Mouse (Mus musculus) forebrain, embryonic 12.5 days (tissue): ENCODE measurements at regions not wholly inside any gene's neighbourhood (a gene's known extent, or its start where the extent isn't known, plus 50 kb on each side); places are given as distances from the start of the nearest gene placed in this dataset.
"Not testable (repeated sequence)": the region's sequence is repeated elsewhere in the genome, so short reads cannot be mapped to it uniquely, and the experiment has no call there.

Experiments
- ATAC-seq: fragments of 200-750 bp; cut with Nextera tagmentation; 2 replicates; pipeline ENCODE4 v1.8.0; 2017; ENCODE audit warnings: moderate TSS enrichment; ENCODE audit not compliant: low FRiP score
- H3K27ac ChIP-seq: fragments of 300-500 bp; sonication (generic); 2 replicates; pipeline ENCODE4 v1.5.1; 2016; ENCODE audit warnings: mild to moderate bottlenecking
- H3K27me3 ChIP-seq: fragments of 300-500 bp; sonication (generic); 2 replicates; pipeline ENCODE4 v1.6.1; 2016; ENCODE audit warnings: mild to moderate bottlenecking
- H3K36me3 ChIP-seq: fragments of 300-500 bp; sonication (generic); replicated peaks from 2 replicates; pipeline ENCODE4 v1.6.1; 2016; ENCODE audit warnings: mild to moderate bottlenecking
- H3K4me1 ChIP-seq: fragments of 300-500 bp; sonication (generic); 2 replicates; pipeline ENCODE4 v1.6.1; 2016
- H3K4me2 ChIP-seq: fragments of 300-500 bp; sonication (generic); 2 replicates; pipeline ENCODE4 v1.6.1; 2016; ENCODE audit warnings: mild to moderate bottlenecking, moderate library complexity
- H3K4me3 ChIP-seq: fragments of 300-500 bp; sonication (generic); replicated peaks from 2 replicates; pipeline ENCODE4 v1.5.1; 2016; ENCODE audit warnings: mild to moderate bottlenecking
- H3K9ac ChIP-seq: fragments of 300-500 bp; sonication (generic); 2 replicates; pipeline ENCODE4 v1.6.1; 2016; ENCODE audit warnings: mild to moderate bottlenecking
- H3K9me3 ChIP-seq: fragments of 300-500 bp; sonication (generic); 2 replicates; pipeline ENCODE4 v1.6.1; 2016
- WGBS: fragments of 180-500 bp; shearing (Covaris S2); methylation state at CpG from one replicate; pipeline ENCODE4 v1.1.7; 2016; 5-methylcytosine and 5-hydroxymethylcytosine counted together

DNA sequence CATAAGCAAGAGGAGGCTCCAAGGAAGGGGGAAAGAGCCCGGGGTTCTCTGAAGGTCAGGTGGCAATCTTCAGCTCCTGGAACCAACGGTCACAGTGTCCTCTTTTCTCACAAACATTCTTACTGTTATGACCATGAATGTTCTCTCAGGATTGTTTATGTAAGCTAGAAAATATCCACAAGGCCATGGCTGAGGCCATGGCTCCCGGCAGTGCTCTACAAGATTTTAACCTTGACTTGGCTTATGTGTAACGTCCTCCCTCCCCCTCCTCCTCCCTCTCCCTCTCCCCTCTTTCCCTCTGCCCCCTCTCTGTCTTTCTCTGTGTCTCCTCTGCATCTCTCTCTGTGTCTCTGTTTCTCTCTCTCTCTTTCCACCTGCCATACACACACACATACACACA, 100.5 kb upstream of the Ccdc122 start:
- not testable (repeated sequence) for H3K27me3 ChIP-seq, H3K27ac ChIP-seq, H3K4me1 ChIP-seq, H3K9me3 ChIP-seq, H3K9ac ChIP-seq, H3K4me3 ChIP-seq, ATAC-seq, H3K36me3 ChIP-seq, H3K4me2 ChIP-seq
- WGBS: 79% methylated on average over 4 of the region's 4 CpGs

GRCm38 (mm10) chr14:76935453-76935852, 101.1 kb upstream of the Ccdc122 start:
- Histone ChIP-seq H3K27ac (no peak overlapping the region), H3K9me3 (no peaks in the 10 kb centered on the region), H3K27me3 (no peaks in the 10 kb centered on the region), H3K9ac (no peak overlapping the region), H3K4me3 (no peak overlapping the region), H3K4me1 (no peaks in the 10 kb centered on the region), H3K36me3 (no peaks in the 10 kb centered on the region), H3K4me2 (no peak overlapping the region)
- 85% methylated on average over 2 of the region's 2 CpGs for WGBS
- no peak for ATAC-seq

DNA sequence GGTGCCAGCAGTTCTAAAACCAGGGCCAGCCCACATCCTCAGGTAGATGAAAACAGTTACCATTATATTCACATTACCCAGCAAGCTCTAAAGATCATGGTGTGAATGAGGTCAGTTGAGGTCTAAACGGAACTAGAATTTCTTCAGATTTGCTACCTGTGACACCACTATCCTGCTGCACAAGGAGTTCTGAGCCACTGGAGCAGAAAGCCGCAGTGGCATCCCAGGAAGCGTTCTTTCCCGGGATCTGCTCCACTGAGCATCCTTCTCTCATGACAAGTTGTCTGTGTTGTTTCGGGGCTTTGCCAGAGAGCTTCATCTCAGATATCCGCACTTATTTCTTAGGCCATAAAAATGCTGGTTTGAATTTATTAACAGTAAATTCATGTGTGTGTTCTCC, 103.7 kb upstream of the Ccdc122 start:
- Histone ChIP-seq H3K4me1 (no peaks in the 10 kb centered on the region), H3K27me3 (no peaks in the 10 kb centered on the region), H3K9me3 (no peaks in the 10 kb centered on the region), H3K4me2 (no peak overlapping the region), H3K27ac (no peak overlapping the region), H3K4me3 (no peak overlapping the region), H3K9ac (no peak overlapping the region), H3K36me3 (no peaks in the 10 kb centered on the region)
- ATAC-seq: no peak
- WGBS: 87% methylated on average over 6 of the region's 6 CpGs

DNA sequence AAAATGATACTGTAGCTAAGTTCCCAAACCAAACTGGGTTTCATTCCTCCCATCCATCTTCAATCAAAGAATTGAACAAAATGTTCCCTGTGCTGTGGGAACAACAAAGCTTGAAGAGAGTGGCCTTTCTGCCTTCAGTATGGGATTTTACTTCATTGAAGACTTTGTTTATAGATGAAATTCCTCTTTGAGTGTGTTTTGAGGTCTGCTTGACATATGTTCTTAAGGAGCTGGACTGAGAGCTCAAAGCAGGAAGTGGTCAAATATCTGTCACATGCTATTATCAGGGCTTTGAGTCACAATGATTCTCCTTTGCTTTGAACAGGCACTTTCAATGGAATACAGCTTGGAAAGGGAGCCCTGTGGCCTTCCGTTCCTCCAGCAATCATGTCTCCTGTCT, 105.2 kb upstream of the Ccdc122 start:
- WGBS: 84% methylated on average over 1 of the region's 1 CpGs
- Histone ChIP-seq H3K9me3 (no peaks in the 10 kb centered on the region), H3K9ac (no peak overlapping the region), H3K4me1 (no peaks in the 10 kb centered on the region), H3K27ac (no peak overlapping the region), H3K36me3 (no peaks in the 10 kb centered on the region), H3K4me2 (no peak overlapping the region), H3K27me3 (no peaks in the 10 kb centered on the region), H3K4me3 (no peak overlapping the region)
- no peak for ATAC-seq

DNA sequence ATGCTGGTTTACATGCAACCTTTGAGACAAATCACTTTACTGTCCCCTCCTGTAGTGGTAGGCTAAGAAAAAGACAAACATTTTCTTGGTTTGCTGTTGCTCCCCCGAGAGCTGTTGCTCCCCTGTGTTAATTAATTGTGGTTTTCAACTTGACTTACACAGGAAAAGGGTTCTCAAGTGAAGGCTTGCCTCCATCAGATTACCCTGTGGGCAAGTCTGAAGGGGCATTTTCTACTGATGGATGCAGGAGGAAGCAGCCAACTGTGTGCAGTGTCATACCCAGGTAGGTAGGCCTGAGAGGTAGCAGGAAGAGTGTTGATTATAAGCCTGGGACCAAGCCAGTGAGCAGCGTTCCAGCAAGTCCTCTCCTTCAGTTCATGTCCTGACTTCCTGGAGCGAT, 107.0 kb upstream of the Ccdc122 start:
- no peaks in the 10 kb centered on the region for H3K36me3 ChIP-seq
- no peak overlapping the region for H3K4me3 ChIP-seq
- ATAC-seq: no peak
- H3K4me1 ChIP-seq: no peaks in the 10 kb centered on the region
- H3K27me3 ChIP-seq: no peaks in the 10 kb centered on the region
- no peak overlapping the region for H3K9ac ChIP-seq
- H3K4me2 ChIP-seq: no peak overlapping the region
- WGBS: 85% methylated on average over 3 of the region's 3 CpGs
- H3K27ac ChIP-seq: no peak overlapping the region
- no peaks in the 10 kb centered on the region for H3K9me3 ChIP-seq

DNA sequence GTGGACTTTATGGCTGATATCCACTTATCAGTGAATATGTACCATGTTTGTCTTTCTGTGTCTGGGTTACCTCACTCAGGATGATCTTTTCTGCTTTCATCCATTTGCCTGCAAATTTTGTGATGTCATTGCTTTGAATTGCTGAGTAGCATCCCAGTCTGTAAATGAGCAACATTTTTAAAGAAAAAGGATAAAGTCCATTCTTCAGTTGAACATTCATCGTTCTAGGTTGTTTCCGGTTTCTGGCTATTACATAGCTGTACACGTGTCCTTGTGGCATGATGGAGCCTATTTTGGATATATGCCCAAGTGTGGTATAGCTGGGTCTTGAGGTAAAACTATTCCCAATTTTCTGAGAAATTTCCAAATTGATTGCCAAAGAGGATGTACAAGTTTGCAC, 107.9 kb upstream of the Ccdc122 start:
- no peak overlapping the region for H3K4me3 ChIP-seq
- no peaks in the 10 kb centered on the region for H3K27me3 ChIP-seq
- no peak overlapping the region for H3K9ac ChIP-seq
- H3K36me3 ChIP-seq: no peaks in the 10 kb centered on the region
- ATAC-seq: no peak
- H3K4me2 ChIP-seq: no peak overlapping the region
- 91% methylated on average over 3 of the region's 3 CpGs for WGBS
- no peak overlapping the region for H3K27ac ChIP-seq
- H3K4me1 ChIP-seq: no peaks in the 10 kb centered on the region
- H3K9me3 ChIP-seq: no peaks in the 10 kb centered on the region

- Histone ChIP-seq H3K9me3 (no peaks in the 10 kb centered on the region), H3K9ac (no peak overlapping the region), H3K4me2 (no peak overlapping the region), H3K27ac (no peak overlapping the region), H3K4me3 (no peak overlapping the region), H3K27me3 (no peaks in the 10 kb centered on the region), H3K4me1 (no peaks in the 10 kb centered on the region), H3K36me3 (no peaks in the 10 kb centered on the region)
- ATAC-seq: no peak
- 82% methylated on average over 5 of the region's 5 CpGs for WGBS
Measured at GRCm38 (mm10) chr14:76927245-76927806, 109.2 kb upstream of the Ccdc122 start.

GRCm38 (mm10) chr14:76926416-76926815, 110.2 kb upstream of the Ccdc122 start:
- H3K27ac ChIP-seq: no peak overlapping the region
- no peak for ATAC-seq
- H3K4me2 ChIP-seq: no peak overlapping the region
- WGBS: 88% methylated on average over 7 of the region's 7 CpGs
- no peaks in the 10 kb centered on the region for H3K36me3 ChIP-seq
- no peaks in the 10 kb centered on the region for H3K9me3 ChIP-seq
- H3K4me3 ChIP-seq: no peak overlapping the region
- no peak overlapping the region for H3K9ac ChIP-seq
- no peaks in the 10 kb centered on the region for H3K27me3 ChIP-seq
- no peaks in the 10 kb centered on the region for H3K4me1 ChIP-seq

- 82% methylated on average over 6 of the region's 6 CpGs for WGBS
- H3K4me2 ChIP-seq: no peak overlapping the region
Measured at GRCm38 (mm10) chr14:76922399-76922939, 114.1 kb upstream of the Ccdc122 start.

GRCm38 (mm10) chr14:76918091-76918490, 118.5 kb upstream of the Ccdc122 start:
- WGBS: 80% methylated on average over 3 of the region's 3 CpGs
- no peak overlapping the region for H3K9ac ChIP-seq
- no peak overlapping the region for H3K4me2 ChIP-seq
- H3K4me1 ChIP-seq: no peaks in the 10 kb centered on the region
- no peaks in the 10 kb centered on the region for H3K36me3 ChIP-seq
- no peak overlapping the region for H3K4me3 ChIP-seq
- no peaks in the 10 kb centered on the region for H3K9me3 ChIP-seq
- H3K27me3 ChIP-seq: no peaks in the 10 kb centered on the region
- no peak for ATAC-seq
- no peak overlapping the region for H3K27ac ChIP-seq

More at GRCm38 (mm10) chr14:76922399-76922939, 114.1 kb upstream of the Ccdc122 start:
- no peaks in the 10 kb centered on the region for H3K9me3 ChIP-seq
- H3K27me3 ChIP-seq: no peaks in the 10 kb centered on the region
- ATAC-seq: no peak
- no peaks in the 10 kb centered on the region for H3K4me1 ChIP-seq
- no peak overlapping the region for H3K9ac ChIP-seq
- H3K4me3 ChIP-seq: no peak overlapping the region
- H3K36me3 ChIP-seq: no peaks in the 10 kb centered on the region
- no peak overlapping the region for H3K27ac ChIP-seq

DNA sequence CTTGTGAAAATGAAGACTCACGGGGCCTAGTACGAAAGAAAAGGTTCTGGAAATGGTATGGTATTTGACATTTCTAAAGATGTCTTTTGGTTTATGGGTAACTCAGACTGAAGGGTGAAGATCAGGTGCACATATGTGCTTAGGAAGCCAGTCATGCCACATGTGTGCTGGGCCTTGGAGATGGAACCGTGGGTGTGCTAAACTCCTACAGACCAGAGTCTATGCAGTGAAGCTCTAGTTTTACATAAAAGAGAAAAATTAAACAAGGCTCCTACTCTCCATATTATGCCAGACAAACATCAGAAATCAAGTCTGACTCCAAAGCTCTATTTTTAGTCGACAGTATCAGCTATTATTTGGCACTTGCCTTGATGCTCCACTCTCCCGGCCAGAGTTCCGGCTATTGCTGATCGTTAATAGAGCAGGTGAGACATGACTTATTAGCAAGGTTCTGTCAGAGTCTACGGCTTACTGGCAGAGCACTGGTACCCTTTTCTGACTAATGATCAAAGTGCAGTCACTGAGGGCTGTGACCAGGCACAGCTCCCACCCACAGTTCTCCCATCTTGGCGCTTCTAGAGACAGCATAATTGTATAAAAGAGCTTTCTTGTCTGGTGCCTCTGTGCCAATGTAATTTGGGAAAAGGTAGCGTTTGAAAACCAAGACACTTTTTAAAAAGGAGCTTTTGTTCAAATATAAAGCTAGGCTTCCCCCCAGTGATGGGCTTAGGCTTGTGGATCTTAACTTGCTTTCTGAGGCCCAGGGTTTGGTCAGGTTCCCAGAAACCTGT, 119.2 kb upstream of the Ccdc122 start:
- Histone ChIP-seq H3K27ac (no peak overlapping the region), H3K4me1 (no peaks in the 10 kb centered on the region), H3K4me2 (no peak overlapping the region), H3K4me3 (no peak overlapping the region), H3K9ac (no peak overlapping the region), H3K36me3 (no peaks in the 10 kb centered on the region), H3K9me3 (no peaks in the 10 kb centered on the region), H3K27me3 (no peaks in the 10 kb centered on the region)
- 81% methylated on average over 10 of the region's 10 CpGs for WGBS
- ATAC-seq: no peak

- no peak for ATAC-seq
- no peaks in the 10 kb centered on the region for H3K36me3 ChIP-seq
- no peaks in the 10 kb centered on the region for H3K4me1 ChIP-seq
- no peak overlapping the region for H3K4me3 ChIP-seq
- H3K9ac ChIP-seq: no peak overlapping the region
- H3K27me3 ChIP-seq: no peaks in the 10 kb centered on the region
- H3K27ac ChIP-seq: no peak overlapping the region
- H3K9me3 ChIP-seq: no peaks in the 10 kb centered on the region
- no peak overlapping the region for H3K4me2 ChIP-seq
- WGBS: 92% methylated on average over 3 of the region's 3 CpGs
Measured at GRCm38 (mm10) chr14:76913850-76914249, 122.7 kb upstream of the Ccdc122 start.
